Mouse (Mus musculus) heart, adult 2 months (tissue): ENCODE measurements at regions not wholly inside any gene's neighbourhood (a gene's known extent, or its start where the extent isn't known, plus 50 kb on each side); places are given as distances from the start of the nearest gene placed in this dataset.

ENCODE experiments used
- CTCF ChIP-seq: fragments of 200-600 bp; IDR thresholded peaks from 2 replicates; pipeline ENCODE4 v1.8.1; 2022; ENCODE audit warnings: antibody characterized with exemption, mild to moderate bottlenecking, moderate library complexity
- EP300 ChIP-seq: fragments of 200-500 bp; IDR thresholded peaks from 2 replicates; pipeline ENCODE4 v1.6.1; 2011; ENCODE audit warnings: low read depth, low read length, control low read depth; ENCODE audit not compliant: insufficient read depth
- POLR2A ChIP-seq: fragments of 200-500 bp; IDR thresholded peaks from 2 replicates; pipeline ENCODE4 v1.6.1; 2011; ENCODE audit warnings: mild to moderate bottlenecking, low read depth, low read length, control low read depth; ENCODE audit not compliant: insufficient read depth

DNA sequence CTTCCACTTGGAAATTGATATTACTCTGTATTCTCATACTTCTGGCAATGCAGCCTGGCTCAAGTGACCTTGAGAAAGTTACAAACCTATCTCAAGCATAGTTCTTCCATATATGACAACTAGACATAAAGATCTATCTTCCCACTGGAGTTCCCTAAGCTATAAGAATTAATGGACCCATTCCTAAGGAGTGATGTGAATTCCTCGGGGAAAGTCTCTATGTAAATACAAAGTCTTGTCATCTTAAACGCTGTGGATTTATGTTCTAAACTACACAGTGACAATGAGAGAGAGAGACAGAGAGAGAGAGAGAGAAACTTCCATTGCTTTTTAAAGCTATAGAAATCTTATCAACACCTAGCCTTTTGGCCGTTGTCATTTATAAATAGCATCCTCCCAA lies 394.8 kb downstream of the Phex start:
- TF ChIP-seq EP300 (no peak), POLR2A (no peak), CTCF (no peak)
